Mouse (Mus musculus): Measurements from ENCODE around the gene Reep3. TPM values are rescaled to one million over a fixed set of nuclear protein-coding genes. Genes with fewer than 3 reads are reported as not detected.
A peak's percentile ranks its signal among the peaks of the same experiment; 100 is the strongest.

The Reep3 gene
- polyA plus RNA-seq, 1 experiment from 2014 or later = 46.9 TPM

GRCm38 (mm10) chr10:67107017-67107761, 10.4 kb upstream of the Reep3 start:
- Histone ChIP-seq H3K4me2 (no peak overlapping the region), H3K36me3 (replicated peaks) (0 out of 2 replicates have a peak, but pooled peaks cover 4% of the 10 kb centered on the region), H3K27ac (0 out of 2 replicates have a peak overlapping the region, but pooled peaks have one; percentile 0), H3K4me1 (peaks cover 76% of the 10 kb centered on the region), H3K9ac (peak overlapping the region; percentile 12; the same call in 1 of the 2 replicates), H3K9me3 (no peaks in the 10 kb centered on the region), H3K27me3 (no peaks in the 10 kb centered on the region), H3K4me3 (replicated peaks) (no peak overlapping the region)
- 62% methylated on average over 9 of the region's 9 CpGs for WGBS
- no peak for ATAC-seq (ENCODE audit: low FRiP score)

GRCm38 (mm10) chr10:67106400-67106799, 9.7 kb upstream of the Reep3 start:
- WGBS = 55% methylated on average over 6 of the region's 6 CpGs
- 0 out of 2 replicates have a peak, but pooled peaks cover 4% of the 10 kb centered on the region for H3K36me3 ChIP-seq (replicated peaks)

DNA sequence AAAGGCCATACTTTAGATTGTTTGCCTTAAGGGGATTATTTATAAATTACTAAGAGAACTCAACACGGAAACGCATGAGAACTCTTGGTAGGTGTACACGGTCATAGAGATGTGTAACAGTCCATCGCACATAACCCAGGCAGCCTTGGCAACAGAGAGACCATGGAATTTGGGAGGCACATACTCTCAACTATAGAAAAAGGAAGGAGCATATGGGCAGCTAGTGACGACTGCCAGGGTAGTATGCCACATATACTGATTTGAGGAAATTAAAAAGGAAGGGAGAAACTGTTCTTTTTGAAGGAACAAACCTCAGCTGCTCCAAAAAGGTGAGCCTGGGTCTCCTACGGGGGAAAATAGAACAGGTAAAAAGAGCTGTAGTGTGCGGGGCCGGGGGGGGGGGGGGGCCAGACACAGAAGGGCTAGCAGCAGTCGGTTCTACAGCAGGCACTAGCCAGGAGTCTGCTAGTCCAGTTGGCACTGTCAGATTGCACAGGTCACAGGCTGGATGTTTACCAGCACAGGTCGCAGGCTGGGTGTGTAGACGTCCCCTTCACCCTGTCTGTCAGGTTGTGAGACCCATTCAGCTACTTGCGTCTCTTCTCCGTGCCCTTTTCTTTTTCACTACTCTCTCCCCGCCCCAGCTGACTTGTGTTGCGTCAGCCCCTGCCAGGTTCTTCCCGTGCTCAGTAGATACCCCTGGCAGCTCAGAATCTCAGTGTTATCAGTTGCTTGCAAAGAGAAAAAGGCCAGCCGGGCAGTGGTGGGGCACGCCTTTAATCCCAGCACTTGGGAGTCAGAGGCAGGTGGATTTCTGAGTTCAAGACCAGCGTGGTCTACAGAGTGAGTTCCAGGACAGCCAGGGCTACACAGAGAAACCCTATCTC, 8.8 kb upstream of the Reep3 start:
- Histone ChIP-seq H3K36me3 (replicated peaks) (0 out of 2 replicates have a peak, but pooled peaks cover 4% of the 10 kb centered on the region), H3K9me3 (no peaks in the 10 kb centered on the region), H3K27me3 (no peaks in the 10 kb centered on the region), H3K4me1 (peaks cover 77% of the 10 kb centered on the region), H3K4me2 (no peak overlapping the region), H3K9ac (no peak overlapping the region), H3K4me3 (replicated peaks) (no peak overlapping the region), H3K27ac (no peak overlapping the region)
- 72% methylated on average over 19 of the region's 19 CpGs for WGBS
- ATAC-seq (ENCODE audit: low FRiP score) = no peak

More at GRCm38 (mm10) chr10:67106400-67106799, 9.7 kb upstream of the Reep3 start:
- Histone ChIP-seq H3K4me2 (no peak overlapping the region), H3K4me3 (replicated peaks) (no peak overlapping the region), H3K9me3 (no peaks in the 10 kb centered on the region), H3K4me1 (peaks cover 78% of the 10 kb centered on the region), H3K27me3 (no peaks in the 10 kb centered on the region), H3K9ac (no peak overlapping the region), H3K27ac (no peak overlapping the region)
- ATAC-seq (ENCODE audit: low FRiP score) = no peak

DNA sequence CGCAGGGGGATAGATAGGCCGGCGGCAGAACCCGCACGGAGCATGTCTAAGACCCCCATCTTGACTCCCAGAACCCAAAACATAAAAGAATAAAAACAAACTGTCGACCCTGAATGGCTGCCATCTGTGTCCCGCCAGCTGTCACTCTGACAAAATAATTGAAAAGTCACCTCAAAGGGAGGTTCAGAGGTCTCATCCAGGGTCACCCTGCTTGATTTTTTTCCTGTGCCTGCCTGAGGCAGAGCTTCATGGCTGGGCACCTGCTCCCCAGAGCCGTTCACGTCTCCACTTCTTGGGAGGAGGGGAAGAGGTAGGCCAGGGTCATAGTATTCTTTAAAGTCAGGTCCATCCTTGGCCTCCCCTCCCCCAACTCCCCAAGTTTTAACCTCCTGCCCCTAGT, 7.8 kb upstream of the Reep3 start:
- H3K4me3 ChIP-seq (replicated peaks) = no peak overlapping the region
- no peak overlapping the region for H3K4me2 ChIP-seq
- peak overlapping the region; percentile 36; the same call in 1 of the 2 replicates for H3K27ac ChIP-seq
- H3K9me3 ChIP-seq = no peaks in the 10 kb centered on the region
- 22% methylated on average over 9 of the region's 9 CpGs for WGBS
- 0 out of 2 replicates have a peak, but pooled peaks cover 4% of the 10 kb centered on the region for H3K36me3 ChIP-seq (replicated peaks)
- ATAC-seq (ENCODE audit: low FRiP score) = 0 out of 2 replicates have a peak, but pooled peaks have one; percentile 33
- no peak overlapping the region for H3K9ac ChIP-seq
- H3K4me1 ChIP-seq = peaks cover 83% of the 10 kb centered on the region
- no peaks in the 10 kb centered on the region for H3K27me3 ChIP-seq

GRCm38 (mm10) chr10:67100831-67101251, 4.1 kb upstream of the Reep3 start:
- H3K27me3 ChIP-seq = no peaks in the 10 kb centered on the region
- H3K4me2 ChIP-seq = no peak overlapping the region
- ATAC-seq (ENCODE audit: low FRiP score) = no peak
- H3K36me3 ChIP-seq (replicated peaks) = no peaks in the 10 kb centered on the region
- no peak overlapping the region for H3K9ac ChIP-seq
- peaks cover 71% of the 10 kb centered on the region for H3K4me1 ChIP-seq
- H3K4me3 ChIP-seq (replicated peaks) = no peak overlapping the region
- no peak overlapping the region for H3K27ac ChIP-seq
- WGBS = 63% methylated on average over 9 of the region's 9 CpGs
- H3K9me3 ChIP-seq = no peaks in the 10 kb centered on the region

DNA sequence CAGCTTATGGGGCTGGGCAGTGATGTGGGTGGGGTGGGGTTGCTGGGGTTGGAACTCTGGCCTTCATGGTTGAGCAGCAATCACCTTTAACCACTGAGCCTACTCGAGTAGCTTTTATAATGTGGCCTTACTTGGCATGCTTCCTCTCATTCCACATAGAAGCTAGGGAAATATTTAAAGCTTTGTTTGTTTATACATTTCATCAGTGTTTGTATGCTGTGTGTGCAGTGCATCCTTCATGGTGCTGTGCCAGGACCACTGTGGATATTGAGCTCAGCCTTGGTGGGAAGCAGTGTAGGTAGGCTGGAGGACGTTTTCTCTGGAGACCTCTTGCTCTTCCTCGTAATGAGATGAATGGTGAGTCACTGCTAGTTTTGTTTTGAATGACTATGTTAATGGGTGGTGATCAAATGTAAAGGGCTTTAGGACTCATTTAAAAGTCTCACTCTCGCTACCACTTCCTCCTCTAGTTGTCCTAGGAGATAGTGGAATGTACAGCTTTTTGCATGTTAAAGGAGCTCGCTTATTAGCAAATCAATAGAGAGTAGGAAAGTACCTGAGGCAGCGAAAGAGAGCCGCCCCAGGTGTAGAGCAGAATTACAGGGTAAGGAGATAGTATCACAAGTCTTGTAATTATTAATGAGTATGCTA, 3.4 kb upstream of the Reep3 start:
- H3K36me3 ChIP-seq (replicated peaks) = no peaks in the 10 kb centered on the region
- H3K27ac ChIP-seq = no peak overlapping the region
- H3K9me3 ChIP-seq = no peaks in the 10 kb centered on the region
- H3K27me3 ChIP-seq = no peaks in the 10 kb centered on the region
- no peak for ATAC-seq (ENCODE audit: low FRiP score)
- peaks cover 67% of the 10 kb centered on the region for H3K4me1 ChIP-seq
- H3K9ac ChIP-seq = no peak overlapping the region
- no peak overlapping the region for H3K4me2 ChIP-seq
- 39% methylated on average over 7 of the region's 7 CpGs for WGBS
- no peak overlapping the region for H3K4me3 ChIP-seq (replicated peaks)

DNA sequence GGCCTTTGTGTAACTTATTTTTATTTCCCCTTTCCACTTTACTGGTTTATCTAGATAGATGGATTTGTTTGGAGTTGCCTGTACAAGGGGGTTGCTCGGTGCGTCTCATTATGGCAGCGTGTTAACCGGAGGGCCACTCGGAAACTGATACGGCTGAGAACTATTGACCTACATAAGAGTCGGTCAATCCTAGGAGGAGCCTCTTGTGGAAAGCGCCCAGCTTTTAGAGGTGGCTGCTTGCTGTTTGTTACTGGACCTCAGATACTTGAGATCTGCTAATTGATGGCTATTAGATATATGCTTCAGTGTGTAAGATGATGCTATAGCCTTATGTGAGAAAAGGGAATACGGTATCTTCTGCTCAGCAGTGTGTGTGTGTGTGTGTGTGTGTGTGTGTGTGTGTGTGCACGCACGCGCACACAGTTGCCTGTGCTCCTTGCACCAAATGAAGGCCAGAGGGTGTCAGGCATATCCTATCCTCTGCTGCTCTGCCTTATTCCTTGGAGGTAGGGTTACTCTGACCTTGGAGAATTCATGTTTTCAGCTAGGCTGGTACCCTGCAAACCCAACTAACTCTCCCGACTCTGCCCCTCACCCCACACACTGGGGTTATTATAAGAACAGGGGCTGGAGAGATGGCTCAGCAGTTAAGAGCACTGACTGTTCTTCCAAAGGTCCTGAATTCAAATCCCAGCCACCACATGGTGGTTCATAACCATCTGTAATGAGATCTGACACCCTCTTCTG, 2.6 kb upstream of the Reep3 start:
- ATAC-seq (ENCODE audit: low FRiP score) = no peak
- Histone ChIP-seq H3K4me1 (peaks cover 59% of the 10 kb centered on the region), H3K9ac (no peak overlapping the region), H3K27me3 (no peaks in the 10 kb centered on the region), H3K9me3 (no peaks in the 10 kb centered on the region), H3K36me3 (replicated peaks) (no peaks in the 10 kb centered on the region), H3K27ac (no peak overlapping the region), H3K4me3 (replicated peaks) (no peak overlapping the region), H3K4me2 (peak overlapping the region; percentile 68; the same call in 1 of the 2 replicates)
- 52% methylated on average over 13 of the region's 13 CpGs for WGBS

- peak overlapping the region; percentile 68 for H3K4me2 ChIP-seq
- no peak overlapping the region for H3K27ac ChIP-seq
- WGBS = 13% methylated on average over 7 of the region's 7 CpGs
- H3K36me3 ChIP-seq (replicated peaks) = no peaks in the 10 kb centered on the region
- peaks cover 51% of the 10 kb centered on the region for H3K4me1 ChIP-seq
- peak overlapping the region; percentile 95 for H3K4me3 ChIP-seq (replicated peaks)
- no peak for ATAC-seq (ENCODE audit: low FRiP score)
- H3K9ac ChIP-seq = peak overlapping the region; percentile 98
- H3K27me3 ChIP-seq = no peaks in the 10 kb centered on the region
- H3K9me3 ChIP-seq = no peaks in the 10 kb centered on the region
Observed at GRCm38 (mm10) chr10:67098408-67099050, 1.8 kb upstream of the Reep3 start.

DNA sequence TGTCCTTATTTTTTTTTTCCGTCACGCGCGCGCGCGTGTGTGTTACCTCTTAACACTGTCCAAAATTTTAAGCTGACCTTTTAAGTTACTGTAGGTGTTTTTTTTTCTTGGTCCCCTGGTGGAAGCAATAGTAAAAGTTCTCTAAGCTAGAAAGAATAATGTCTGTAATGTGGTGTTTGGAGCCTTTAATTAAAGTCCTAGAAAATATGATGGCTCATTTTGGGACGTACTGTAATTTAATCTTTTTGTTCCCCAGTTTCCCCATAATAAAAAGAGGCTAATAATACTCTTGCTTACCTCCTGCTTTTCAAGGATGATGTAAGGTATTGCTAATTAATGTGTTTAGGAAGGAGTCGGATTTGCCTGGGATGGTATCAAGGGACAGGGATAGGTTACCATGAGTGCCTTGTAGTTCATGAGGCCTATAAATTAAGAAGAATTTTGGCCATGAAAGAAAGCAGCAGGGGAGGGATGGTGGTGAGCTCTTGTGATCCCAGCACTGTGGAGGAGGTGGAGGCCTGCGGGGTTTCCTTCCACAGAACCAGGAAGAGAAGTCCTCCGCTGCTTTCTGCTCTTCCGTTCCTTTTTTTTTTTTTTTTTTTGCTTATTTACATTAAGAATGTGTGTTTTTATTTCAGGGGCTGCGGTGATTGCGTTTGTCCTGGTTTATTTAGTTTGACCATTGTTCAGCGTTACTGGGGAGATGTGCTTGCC, 849 bp upstream of the Reep3 start:
- Histone ChIP-seq H3K4me2 (peak overlapping the region; percentile 68), H3K4me1 (peaks cover 42% of the 10 kb centered on the region), H3K27ac (peak overlapping the region; percentile 99), H3K4me3 (replicated peaks) (peak overlapping the region; percentile 95), H3K36me3 (replicated peaks) (no peaks in the 10 kb centered on the region), H3K9me3 (no peaks in the 10 kb centered on the region), H3K9ac (peak overlapping the region; percentile 98), H3K27me3 (no peaks in the 10 kb centered on the region)
- no peak for ATAC-seq (ENCODE audit: low FRiP score)
- WGBS = 2% methylated on average over 15 of the region's 15 CpGs

DNA sequence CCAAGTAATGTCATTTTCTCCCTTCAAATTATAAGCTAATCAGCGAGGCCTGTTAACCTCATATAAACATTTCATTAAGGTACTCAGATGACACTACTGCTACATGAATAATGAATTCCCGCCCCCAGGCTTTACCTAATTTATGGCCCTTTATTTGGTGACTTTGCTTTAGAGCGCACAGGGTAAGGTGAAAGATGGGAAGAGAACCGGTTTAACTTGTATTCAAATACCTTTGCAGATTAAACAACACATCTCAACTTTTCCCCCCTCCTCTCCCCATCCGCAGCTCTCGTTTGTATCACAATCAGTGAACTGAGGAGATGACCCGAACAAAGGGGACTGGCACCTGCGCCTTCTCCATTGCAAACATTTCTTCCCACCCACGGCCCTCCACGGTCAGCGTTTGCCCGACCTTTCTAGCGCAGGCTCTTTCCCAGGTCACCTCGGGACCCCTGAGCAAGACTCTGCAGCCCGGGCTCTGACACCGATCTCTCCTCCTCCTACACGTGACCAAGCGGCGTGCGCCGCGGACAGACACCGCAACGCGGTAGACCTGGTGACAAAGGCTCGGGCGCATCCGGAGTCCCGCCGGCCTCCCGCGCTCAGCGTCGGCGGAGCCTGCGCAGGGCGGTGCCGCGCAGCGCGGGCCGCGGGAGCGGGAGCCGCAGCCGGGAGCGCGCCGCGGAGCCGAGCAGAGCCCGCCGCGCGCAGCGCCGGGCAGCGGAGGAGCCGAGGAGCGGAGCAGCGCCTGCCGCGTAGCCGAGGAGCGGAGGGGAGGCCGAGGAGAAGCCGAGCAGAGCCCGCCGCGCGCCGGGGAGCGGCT, 736 bp downstream of the Reep3 start, which contains the start of gene Jmjd1c:
Gene Jmjd1c (plus strand): TSS at position 328 of the 823 bp plus-strand sequence.
- H3K4me1 ChIP-seq = peaks cover 32% of the 10 kb centered on the region
- H3K27me3 ChIP-seq = no peaks in the 10 kb centered on the region
- H3K27ac ChIP-seq = peak within 1 kb of the TSS; percentile 99
- ATAC-seq (ENCODE audit: low FRiP score) = peak; percentile 90
- no peaks in the 10 kb centered on the region for H3K9me3 ChIP-seq
- peak within 1 kb of the TSS; percentile 98 for H3K9ac ChIP-seq
- under 1% methylated on average over 66 of the region's 73 CpGs for WGBS
- H3K4me3 ChIP-seq (replicated peaks) = peak within 1 kb of the TSS; percentile 95
- no peaks in the 10 kb centered on the region for H3K36me3 ChIP-seq (replicated peaks)
- H3K4me2 ChIP-seq = peak within 1 kb of the TSS; percentile 68

Measured in forebrain, embryonic 12.5 days (tissue).